Comparison of ENCODE assay signal across 10 mouse cellular contexts in genomic region chr11:120608241-120609034, GRCm38 (mm10). TPM values are rescaled to one million over a fixed set of nuclear protein-coding genes. Genes with fewer than 3 reads are reported as not detected.
DNase-seq lines count a peak whose midpoint lies in the region; ATAC-seq and TF ChIP-seq lines count a peak whose summit lies in the region.
"Had no signal": no experiment of that assay in that cellular context is flagged by ENCODE, and none has a peak within 500 bp of the region (broad histone marks: within the 10 kb centered on the region; RNA-seq: fewer than 3 reads in every experiment).

Gene Npb, plus strand, starts transcription at chr11:120608477.

- H3K4me3 ChIP-seq in heart, embryonic 12.5 days: peak within 1 kb of the TSS; percentile 43
- peak within 1 kb of the TSS; percentile 57 to 60 for H3K4me3 ChIP-seq in ES-E14 (ENCODE audit: insufficient read depth in 1 of 2, low read depth in 1 of 2, low read length in 2 of 2, poor library complexity in 1 of 2, severe bottlenecking in 1 of 2)
- 0 out of 2 replicates have a peak within 1 kb of the TSS, but pooled peaks have one; percentile 5 for H3K4me3 ChIP-seq in hindbrain, embryonic 14.5 days (replicated peaks; ENCODE audit: low read length)
- peak within 1 kb of the TSS; percentile 21 for H3K4me3 ChIP-seq in midbrain, embryonic 12.5 days

- no peak for ATAC-seq in heart, embryonic 12.5 days (ENCODE audit: insufficient number of reproducible peaks, low FRiP score)
- no peak for ATAC-seq in hindbrain, embryonic 14.5 days (ENCODE audit: low FRiP score)
- no peak for ATAC-seq in midbrain, embryonic 12.5 days (ENCODE audit: low FRiP score, low read depth)
- ATAC-seq: inflammation-experienced regulatory T-cells, adult 6 months had no signal

- no peaks in the 10 kb centered on the region for H3K9me3 ChIP-seq in heart, embryonic 12.5 days (replicated peaks)
- H3K9me3 ChIP-seq in ES-E14 (ENCODE audit: control insufficient read depth, insufficient read depth, low read depth, low read length): no peaks in the 10 kb centered on the region
- no peaks in the 10 kb centered on the region for H3K9me3 ChIP-seq in hindbrain, embryonic 14.5 days (ENCODE audit: control insufficient read depth, low read length)
- no peaks in the 10 kb centered on the region for H3K9me3 ChIP-seq in midbrain, embryonic 12.5 days

- intact Hi-C loops in gastrocnemius, postnatal 14 days (cut with DNase I; ENCODE audit: low total_unique reads): loop anchor here (5.0 kb wide), 1 partner anchor 111 kb away; no protein-coding TSS in a partner anchor
- intact Hi-C loops in left cerebral cortex, postnatal 14 days (cut with DNase I): no loop called here

- 6% methylated on average over 45 of the region's 45 CpGs for WGBS in heart, embryonic 12.5 days
- WGBS in hindbrain, embryonic 14.5 days: 7% methylated on average over 45 of the region's 45 CpGs
- WGBS in midbrain, embryonic 12.5 days: 6% methylated on average over 45 of the region's 45 CpGs

- H3K27ac ChIP-seq in heart, embryonic 12.5 days (ENCODE audit: poor library complexity, severe bottlenecking): peak within 1 kb of the TSS; percentile 56
- no peak within 1 kb of the TSS for H3K27ac ChIP-seq in ES-E14 (ENCODE audit: insufficient read depth, low read depth, low read length, poor library complexity, severe bottlenecking)
- H3K27ac ChIP-seq in hindbrain, embryonic 14.5 days: no peak within 1 kb of the TSS
- H3K27ac ChIP-seq in midbrain, embryonic 12.5 days (replicated peaks): no peak within 1 kb of the TSS

- peak within 1 kb of the TSS; percentile 70 for H3K9ac ChIP-seq in heart, embryonic 12.5 days
- H3K9ac ChIP-seq in ES-E14 (ENCODE audit: insufficient read depth, low read depth, low read length, poor library complexity, severe bottlenecking): peak within 1 kb of the TSS; percentile 54; the same call in 1 of the 2 replicates
- peak within 1 kb of the TSS; percentile 16; the same call in 1 of the 2 replicates for H3K9ac ChIP-seq in hindbrain, embryonic 14.5 days
- peak within 1 kb of the TSS; percentile 47 for H3K9ac ChIP-seq in midbrain, embryonic 12.5 days (replicated peaks)

- H3K4me1 ChIP-seq in heart, embryonic 12.5 days (replicated peaks): peaks cover 33% of the 10 kb centered on the region
- H3K4me1 ChIP-seq in ES-E14 (ENCODE audit: control insufficient read depth in 2 of 2, insufficient read depth in 2 of 2, low read length in 2 of 2, poor library complexity in 1 of 2): peaks cover 0 to 21% of the 10 kb centered on the region in 2 experiments; a peak in 3 of 4 replicates
- no peaks in the 10 kb centered on the region; the same call in 1 of the 2 replicates for H3K4me1 ChIP-seq in hindbrain, embryonic 14.5 days (replicated peaks; ENCODE audit: control insufficient read depth, insufficient read depth, low read length)
- H3K4me1 ChIP-seq in midbrain, embryonic 12.5 days: peaks cover 19% of the 10 kb centered on the region

- H3K27me3 ChIP-seq in heart, embryonic 12.5 days (replicated peaks): no peaks in the 10 kb centered on the region; the same call in 1 of the 2 replicates
- H3K27me3 ChIP-seq in hindbrain, embryonic 14.5 days (ENCODE audit: control insufficient read depth, insufficient read depth, low read length): 0 out of 2 replicates have a peak, but pooled peaks cover 6% of the 10 kb centered on the region
- peaks cover 37% of the 10 kb centered on the region for H3K27me3 ChIP-seq in midbrain, embryonic 12.5 days

- peak within 1 kb of the TSS; percentile 70 for H3K4me2 ChIP-seq in heart, embryonic 12.5 days
- peak within 1 kb of the TSS; percentile 38 for H3K4me2 ChIP-seq in hindbrain, embryonic 14.5 days (replicated peaks)
- peak within 1 kb of the TSS; percentile 45 for H3K4me2 ChIP-seq in midbrain, embryonic 12.5 days (replicated peaks)

- DNase-seq in heart, adult 9 months (ENCODE audit: low spot score in 2 of 2): no peak
- DNase-seq in ES-E14 (ENCODE audit: low read depth, low spot score): no peak
- no peak for DNase-seq in hindbrain, embryonic 14.5 days (ENCODE audit: low spot score)
- no peak for DNase-seq in gastrocnemius, postnatal 14 days
- no peak for DNase-seq in layer of hippocampus, postnatal 25 days (ENCODE audit: extremely low spot score in 1 of 2, low spot score in 1 of 2)
- DNase-seq in left cerebral cortex, postnatal 14 days (ENCODE audit: low spot score in 2 of 2): no peak
- DNase-seq: right cerebral cortex, postnatal 25 days had no signal

- H3K36me3 ChIP-seq in heart, embryonic 12.5 days: peaks cover 72% of the 10 kb centered on the region
- peaks cover 39% of the 10 kb centered on the region for H3K36me3 ChIP-seq in ES-E14 (ENCODE audit: control insufficient read depth, insufficient read depth, low read length, poor library complexity, severe bottlenecking)
- H3K36me3 ChIP-seq in hindbrain, embryonic 14.5 days (replicated peaks; ENCODE audit: control insufficient read depth, insufficient read depth): peaks cover 81% of the 10 kb centered on the region
- peaks cover 76% of the 10 kb centered on the region for H3K36me3 ChIP-seq in midbrain, embryonic 12.5 days

- in situ Hi-C loops in ES-E14 (cut with MboI; ENCODE audit: low sequenced_read_pairs in 2 of 2, unreplicated experiment in 2 of 2): no loop called here

TF ChIP-seq in ES-E14, 5 proteins besides CTCF, POLR2A, EP300 and RAD21:
- TF ChIP-seq HCFC1 (IDR thresholded peaks at IDR 0.05; ENCODE audit: borderline replicate concordance, insufficient read depth, low read length) (no peak), CHD2 (IDR thresholded peaks at IDR 0.05; ENCODE audit: low read depth, low read length) (no peak), MAFK (IDR thresholded peaks at IDR 0.05; ENCODE audit: insufficient read depth, low read depth, low read length) (no peak), ZNF384 (IDR thresholded peaks at IDR 0.05; ENCODE audit: low read depth, low read length) (no peak), ZC3H11A (IDR thresholded peaks at IDR 0.05; ENCODE audit: borderline replicate concordance, low read depth, low read length) (no peak)

RNA-seq across cellular contexts. Expression of gene Npb, which starts in this region (rescaled TPM):
- 13.6 and 20.3 TPM in 2 replicates for polyA plus RNA-seq in heart, embryonic 12.5 days (2016; fragmentation: Nextera tagmentation; extraction: Ambion mirVana)
- 0.69 and 0.94 TPM in 2 replicates for total RNA-seq in ES-E14 (2012; rRNA removed)
- 0.83 and 1.5 TPM in 2 replicates for polyA plus RNA-seq in hindbrain, embryonic 14.5 days (2014; fragmentation: Nextera tagmentation; extraction: Ambion mirVana)
- 0.98 TPM in 1 of 2 replicates, not detected in the other for polyA plus RNA-seq in midbrain, embryonic 12.5 days (2016; fragmentation: Nextera tagmentation; extraction: Ambion mirVana)
- total RNA-seq in gastrocnemius, postnatal 14 days (2021): not detected
- total RNA-seq in layer of hippocampus, postnatal 25 days (2021): 1 to 10 TPM; 2.1 to 2.9 TPM
- total RNA-seq in left cerebral cortex, postnatal 14 days (2021): 1 to 10 TPM in 1 of 2 experiments, under 1 TPM in 1; 0.97 to 1.0 TPM

Comparison
In these comparisons a context has a peak if more than half of its experiments do, and no peak if none do; other contexts are left out.
1. H3K4me3 ChIP-seq: peak in every context shown above with its lines; median percentile 58 in ES-E14; 43 in heart, embryonic 12.5 days; 21 in midbrain, embryonic 12.5 days; 5 in hindbrain, embryonic 14.5 days.
2. H3K9ac ChIP-seq: peak in every context shown above with its lines; median percentile 70 in heart, embryonic 12.5 days; 54 in ES-E14; 47 in midbrain, embryonic 12.5 days; 16 in hindbrain, embryonic 14.5 days.